Mouse (Mus musculus) CH12.LX (cell line): ENCODE results near the gene Elovl6. TPM values are rescaled to one million over a fixed set of nuclear protein-coding genes. Genes with fewer than 3 reads are reported as not detected.

Experiments
- DNase-seq: peaks from one replicate; pipeline ENCODE4 v3.0.0-alpha.2; 2013; ENCODE audit errors: extremely low read depth
- H3K27ac ChIP-seq: 2 replicates; pipeline ENCODE4 v1.5.1; 2012; ENCODE audit warnings: low read depth, mild to moderate bottlenecking, control low read depth, moderate library complexity; ENCODE audit not compliant: insufficient read depth
- H3K27me3 ChIP-seq: replicated peaks from 2 replicates; pipeline ENCODE3; 2012; ENCODE audit warnings: inconsistent platforms
- H3K36me3 ChIP-seq, 2 experiments: replicated peaks in 1 of 2; 2 replicates each; pipeline versions ENCODE3 to v1.6.1; 2012; ENCODE audit warnings: inconsistent platforms in 1 of 2, low read length in 1 of 2, mild to moderate bottlenecking in 1 of 2, mixed read lengths in 1 of 2, moderate library complexity in 1 of 2; ENCODE audit not compliant: control insufficient read depth in 1 of 2, insufficient read depth in 1 of 2
- H3K4me1 ChIP-seq, 2 experiments: 2 replicates each; pipeline ENCODE4 v1.6.1; 2012; ENCODE audit warnings: inconsistent platforms in 1 of 2, moderate library complexity in 1 of 2; ENCODE audit not compliant: insufficient read depth in 2 of 2, control insufficient read depth in 1 of 2
- H3K4me2 ChIP-seq: 2 replicates; pipeline ENCODE4 v1.6.1; 2012; ENCODE audit warnings: low read depth, mild to moderate bottlenecking, control low read depth; ENCODE audit not compliant: poor library complexity, insufficient read depth, severe bottlenecking
- H3K4me3 ChIP-seq, 3 experiments: fragments of 150-350 bp in 1 of 3; sonication (generic) in 1 of 3; replicated peaks in 1 of 3; 2 replicates each; pipeline versions ENCODE3 to v1.5.1; 2011 to 2012; ENCODE audit warnings: low read depth in 2 of 3, low read length in 2 of 3, mild to moderate bottlenecking in 2 of 3, moderate library complexity in 2 of 3, control low read depth in 1 of 3, improper control_type of control experiment in 1 of 3, inconsistent platforms in 1 of 3, mixed read lengths in 1 of 3; ENCODE audit not compliant: poor library complexity in 1 of 3
- H3K79me2 ChIP-seq: replicated peaks from 2 replicates; pipeline ENCODE4 v1.6.1; 2012; ENCODE audit warnings: mild to moderate bottlenecking, moderate library complexity; ENCODE audit not compliant: control insufficient read depth, poor library complexity, insufficient read depth, severe bottlenecking; ENCODE audit errors: extremely low read depth
- H3K9ac ChIP-seq: 2 replicates; pipeline ENCODE4 v1.6.1; 2012; ENCODE audit warnings: low read depth, mild to moderate bottlenecking, control low read depth, moderate library complexity; ENCODE audit not compliant: insufficient read depth
- H3K9me3 ChIP-seq: replicated peaks from 2 replicates; pipeline ENCODE3; 2012; ENCODE audit warnings: low read length, inconsistent platforms, mixed read lengths
- BHLHE40 ChIP-seq: IDR thresholded peaks from 2 replicates; pipeline ENCODE4 v1.6.1; 2011; ENCODE audit warnings: mild to moderate bottlenecking, low read depth, low read length, improper control_type of control experiment
- EP300 ChIP-seq: IDR thresholded peaks from 2 replicates; pipeline ENCODE4 v1.6.1; 2011; ENCODE audit warnings: low read length, improper control_type of control experiment
- IRF4 ChIP-seq: IDR thresholded peaks from 2 replicates; pipeline ENCODE4 v1.6.1; 2014; ENCODE audit warnings: low read depth, mild to moderate bottlenecking, inconsistent platforms, low read length, improper control_type of control experiment
- MAX ChIP-seq: IDR thresholded peaks from 2 replicates; pipeline ENCODE4 v1.6.1; 2011; ENCODE audit warnings: low read length, improper control_type of control experiment
- MEF2A ChIP-seq: IDR thresholded peaks from 2 replicates; pipeline ENCODE4 v1.6.1; 2014; ENCODE audit warnings: low read depth, mild to moderate bottlenecking, inconsistent platforms, low read length, improper control_type of control experiment, borderline replicate concordance
- MXI1 ChIP-seq: IDR thresholded peaks from 2 replicates; pipeline ENCODE4 v1.6.1; 2011; ENCODE audit warnings: mild to moderate bottlenecking, low read depth, low read length, improper control_type of control experiment
- MYC ChIP-seq: IDR thresholded peaks from 2 replicates; pipeline ENCODE4 v1.6.1; 2011; ENCODE audit warnings: low read depth, mild to moderate bottlenecking, improper control_type of control experiment, low read length
- NRF1 ChIP-seq: IDR thresholded peaks from 2 replicates; pipeline ENCODE4 v1.6.1; 2014; ENCODE audit warnings: low read depth, mild to moderate bottlenecking, inconsistent platforms, low read length, improper control_type of control experiment, moderate library complexity
- PAX5 ChIP-seq: IDR thresholded peaks from 2 replicates; pipeline ENCODE4 v1.6.1; 2012; ENCODE audit warnings: low read length, inconsistent platforms, mixed read lengths
- POLR2AphosphoS2 ChIP-seq: IDR thresholded peaks from 2 replicates; pipeline ENCODE4 v1.6.1; 2011; ENCODE audit warnings: low read depth, low read length, improper control_type of control experiment
- RAD21 ChIP-seq: IDR thresholded peaks from 2 replicates; pipeline ENCODE4 v1.6.1; 2011; ENCODE audit warnings: low read depth, mild to moderate bottlenecking, low read length, improper control_type of control experiment, moderate library complexity
- RCOR1 ChIP-seq: conservative IDR thresholded peaks from 2 replicates; pipeline ENCODE4 v1.6.1; 2012; ENCODE audit warnings: low read depth, mild to moderate bottlenecking, inconsistent platforms, low read length, improper control_type of control experiment
- SIN3A ChIP-seq: IDR thresholded peaks from 2 replicates; pipeline ENCODE4 v1.6.1; 2012; ENCODE audit warnings: low read length, improper control_type of control experiment, inconsistent platforms
- TBP ChIP-seq: conservative IDR thresholded peaks from 2 replicates; pipeline ENCODE4 v1.6.1; 2011; ENCODE audit warnings: low read depth, low read length, improper control_type of control experiment
- USF1 ChIP-seq: IDR thresholded peaks from 2 replicates; pipeline ENCODE4 v1.6.1; 2014; ENCODE audit warnings: low read depth, mild to moderate bottlenecking, inconsistent platforms, low read length, improper control_type of control experiment
- ZKSCAN1 ChIP-seq: IDR thresholded peaks from 2 replicates; pipeline ENCODE4 v1.6.1; 2012; ENCODE audit warnings: low read depth, inconsistent platforms, low read length, improper control_type of control experiment, borderline replicate concordance
- ZMIZ1 ChIP-seq: IDR thresholded peaks from 2 replicates; pipeline ENCODE4 v1.6.1; 2012; ENCODE audit warnings: low read depth, mild to moderate bottlenecking, inconsistent platforms, low read length, improper control_type of control experiment
- dilution Hi-C: fragments of 300-500 bp; cut with MboI; formaldehyde crosslinking; loops from 2 replicates; pipeline ENCODE4 v1.14.3; 2020; ENCODE audit warnings: low sequenced_read_pairs; ENCODE audit not compliant: extremely low pct_unique_long_range_greater_than_20kb, extremely low pct_ligation_motif_present
- in situ Hi-C: fragments of 300-500 bp; cut with MboI; formaldehyde crosslinking; loops from 3 replicates; pipeline ENCODE4 v1.14.3; 2019; ENCODE audit warnings: low sequenced_read_pairs, low pct_ligation_motif_present, low pct_unique_long_range_greater_than_20kb, mixed read lengths
- polyA plus RNA-seq: library from polyadenylated mRNA; unstranded; fragments of >175 nt; gene quantifications from 2 replicates; pipeline ENCODE4 v1.2.1, GENCODE M21; 2012; ENCODE audit warnings: low read depth; ENCODE audit not compliant: insufficient read length
- total RNA-seq, 2 experiments: library from RNA; depleted of rRNA; stranded (reverse); fragments of 300-350 nt in 1 of 2; fragments of >200 nt in 1 of 2; gene quantifications; 2 replicates each; pipeline ENCODE4 v1.2.3; 2012 to 2014

Elovl6 gene
- total and polyA plus RNA-seq, 3 experiments = 1.7 to 6.8 (median 6.0) TPM

- Histone ChIP-seq H3K4me2 (no peak overlapping the region), H3K4me3 (no peak overlapping the region), H3K4me1 (peaks cover 0 to 7% of the 10 kb centered on the region in 2 experiments; a peak in 2 of 4 replicates), H3K36me3 (peaks cover 0 to 2% of the 10 kb centered on the region in 2 experiments), H3K9ac (no peak overlapping the region), H3K27me3 (no peaks in the 10 kb centered on the region), H3K79me2 (no peaks in the 10 kb centered on the region), H3K27ac (no peak overlapping the region), H3K9me3 (no peaks in the 10 kb centered on the region)
- dilution Hi-C loops (no loop called here), in situ Hi-C loops (no loop called here)
- TF ChIP-seq RAD21 = no peak
- no peak for TF ChIP-seq MYC
- TF ChIP-seq USF1 = no peak
- TF ChIP-seq MAX = no peak
- TF ChIP-seq BHLHE40 = no peak
- no peak for TF ChIP-seq NRF1
- no peak for TF ChIP-seq MEF2A
- TF ChIP-seq ZKSCAN1 = no peak
- no peak for TF ChIP-seq TBP
- no peak for TF ChIP-seq EP300
- DNase-seq = no peak
These were observed 22.3 kb downstream of the Elovl6 start for GRCm38 (mm10) chr3:129554436-129554835.

GRCm38 (mm10) chr3:129557048-129557447 lies 24.9 kb downstream of the Elovl6 start:
- Histone ChIP-seq H3K4me3 (no peak overlapping the region), H3K9me3 (no peaks in the 10 kb centered on the region), H3K36me3 (peaks cover 0 to 2% of the 10 kb centered on the region in 2 experiments), H3K79me2 (no peaks in the 10 kb centered on the region), H3K4me2 (no peak overlapping the region), H3K4me1 (peaks cover 0 to 7% of the 10 kb centered on the region in 2 experiments; a peak in 2 of 4 replicates)
- TF ChIP-seq RCOR1 (no peak), POLR2AphosphoS2 (no peak), SIN3A (no peak), PAX5 (no peak), IRF4 (no peak), ZMIZ1 (no peak), MXI1 (no peak)
- TF ChIP-seq, all 38 proteins: peak for 0
- in situ Hi-C loops = no loop called here
- H3K9ac ChIP-seq = no peak overlapping the region
- H3K27ac ChIP-seq = no peak overlapping the region
- no peaks in the 10 kb centered on the region for H3K27me3 ChIP-seq
- DNase-seq = no peak
- dilution Hi-C loops = no loop called here
